Mouse (Mus musculus): ENCODE results near the gene Mrgprb5. TPM values are rescaled to one million over a fixed set of nuclear protein-coding genes. Genes with fewer than 3 reads are reported as not detected.

Gene Mrgprb5
- polyA plus RNA-seq, 1 experiment from 2014 or later, result not detected

Other genes starting within 250 kb of the Mrgprb5 start
- gene Mrgpra4, start 186.9 kb downstream of the Mrgprb5 start, polyA plus RNA-seq (2014; fragmentation: Nextera tagmentation; extraction: Ambion mirVana), result not detected in 2 replicates
- not detected in 2 replicates for gene Mrgprx1, start 141.4 kb downstream of the Mrgprb5 start, polyA plus RNA-seq (2014; fragmentation: Nextera tagmentation; extraction: Ambion mirVana)
- not detected in 2 replicates for gene Mrgprb4, start 30.3 kb upstream of the Mrgprb5 start, polyA plus RNA-seq (2014; fragmentation: Nextera tagmentation; extraction: Ambion mirVana)
- not detected in 2 replicates for gene Mrgprb8, start 219.5 kb upstream of the Mrgprb5 start, polyA plus RNA-seq (2014; fragmentation: Nextera tagmentation; extraction: Ambion mirVana)